Mouse (Mus musculus): ENCODE measurements around the gene Zbed4. TPM values are rescaled to one million over a fixed set of nuclear protein-coding genes. Genes with fewer than 3 reads are reported as not detected.

The Zbed4 gene
- total and polyA plus RNA-seq, 3 experiments, result 53.2 to 57.9 TPM; not detected in 1

DNA sequence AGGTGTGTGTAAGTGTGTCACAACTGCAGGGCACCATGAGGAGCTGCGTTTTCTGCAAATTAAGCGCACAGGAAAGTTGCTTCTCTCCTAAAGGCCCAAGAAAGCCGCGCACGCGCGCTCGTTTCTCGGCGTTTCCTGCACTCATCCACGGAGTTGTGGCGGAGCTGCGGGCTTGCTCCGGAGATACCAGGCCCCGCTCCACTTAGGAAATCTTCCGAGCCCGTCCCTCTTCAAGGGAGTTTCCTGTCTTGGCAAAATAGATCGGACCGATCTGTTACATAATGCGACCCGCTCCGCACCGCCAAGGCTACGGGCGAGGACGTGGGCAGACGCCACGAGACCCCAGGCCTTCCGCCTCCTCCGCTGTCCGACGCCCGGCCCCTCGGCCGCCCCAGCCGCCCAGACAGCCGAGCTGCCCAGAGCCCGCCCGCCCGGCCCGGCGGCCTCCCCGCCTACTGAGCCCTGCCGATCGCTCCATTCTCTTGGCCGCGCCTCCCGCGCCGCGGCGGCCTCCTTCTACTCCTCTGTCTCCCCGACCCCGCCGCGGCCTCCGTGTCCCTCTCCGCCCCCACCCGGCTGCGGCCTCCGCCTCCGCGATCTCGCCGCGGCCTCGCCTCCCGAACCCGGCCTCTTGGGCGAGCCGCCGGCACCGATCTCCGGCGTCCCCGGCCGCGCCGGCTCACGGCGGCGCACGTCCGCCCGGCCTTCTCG is 18.3 kb upstream of the Zbed4 start (continued):
- TF ChIP-seq NRF1 (IDR thresholded peaks at IDR 0.05; ENCODE audit: insufficient read depth, low read depth, low read length, poor library complexity, severe bottlenecking) (peak; percentile 70), POLR2AphosphoS5 (IDR thresholded peaks at IDR 0.05; ENCODE audit: borderline replicate concordance, low read depth, low read length) (no peak)

DNA sequence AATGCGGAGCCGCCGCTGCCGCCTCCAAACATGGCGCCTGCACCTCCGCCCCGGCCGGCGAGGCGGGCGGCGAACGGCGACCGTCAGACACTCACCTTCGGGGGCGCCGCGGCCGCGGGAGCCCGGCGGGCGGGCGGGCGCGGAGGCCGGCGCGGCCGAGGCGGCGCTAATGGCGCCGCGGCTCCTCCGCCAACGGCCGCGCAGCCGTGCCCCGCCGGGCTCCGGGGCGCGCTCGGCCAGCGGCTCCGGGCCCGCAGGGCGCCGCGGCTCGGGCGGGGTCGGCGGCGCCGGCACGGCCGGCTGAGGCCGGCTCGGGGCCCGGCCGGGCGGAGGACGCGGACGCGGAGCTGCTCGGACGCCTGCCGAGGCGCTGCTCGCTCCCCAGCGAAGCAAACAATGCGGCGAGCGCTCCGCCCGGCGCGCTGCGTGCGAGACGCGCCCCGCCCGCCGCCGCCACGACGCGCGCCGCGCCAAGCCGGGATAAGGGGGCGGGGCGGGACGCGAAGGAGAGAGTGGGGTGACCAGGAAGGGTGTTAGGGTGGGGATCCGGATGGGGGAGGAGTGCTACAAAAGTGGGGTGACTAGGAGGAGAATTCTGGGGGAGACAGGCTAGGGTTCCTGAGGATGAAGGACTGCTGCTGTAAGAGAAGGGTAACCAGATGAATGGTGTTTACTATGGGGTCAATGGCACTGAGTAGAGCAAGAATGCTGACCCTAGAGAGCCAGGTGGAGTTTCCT is 17.5 kb upstream of the Zbed4 start, which contains the start of gene Brd1:
TSS of gene Brd1 (minus strand) at position 400 of the 738 bp plus-strand sequence.
- H3K27ac ChIP-seq (ENCODE audit: control insufficient read depth, low read depth, low read length), result peak within 1 kb of the TSS; percentile 53
- DNase-seq (ENCODE audit: low read depth, low spot score), result peak; percentile 88
- peaks cover 2 to 27% of the 10 kb centered on the region in 2 experiments for H3K36me3 ChIP-seq (ENCODE audit: control insufficient read depth in 1 of 2, insufficient read depth in 2 of 2, low read length in 2 of 2)
- no peaks in the 10 kb centered on the region for H3K27me3 ChIP-seq (ENCODE audit: control insufficient read depth in 1 of 2, insufficient read depth in 2 of 2, low read length in 2 of 2)
- H3K9ac ChIP-seq (ENCODE audit: control insufficient read depth, low read depth, low read length, poor library complexity, severe bottlenecking), result peak within 1 kb of the TSS; percentile 95
- peak within 1 kb of the TSS; percentile 94 to 99 for H3K4me3 ChIP-seq (ENCODE audit: control insufficient read depth in 1 of 2, insufficient read depth in 1 of 2, low read depth in 2 of 2, low read length in 2 of 2)
- H3K4me1 ChIP-seq (ENCODE audit: control insufficient read depth in 1 of 2, insufficient read depth in 2 of 2, low read length in 2 of 2), result peaks cover 8 to 28% of the 10 kb centered on the region in 2 experiments
- peaks cover 48% of the 10 kb centered on the region for H3K79me2 ChIP-seq (ENCODE audit: control insufficient read depth, insufficient read depth, low read length, poor library complexity)
- no peaks in the 10 kb centered on the region for H3K9me3 ChIP-seq (replicated peaks; ENCODE audit: insufficient read depth, low read length)
- no peak for TF ChIP-seq JUND (IDR thresholded peaks at IDR 0.05; ENCODE audit: low read depth, low read length)
- TF ChIP-seq CHD1 (IDR thresholded peaks at IDR 0.05; ENCODE audit: low read depth, low read length), result no peak
- TF ChIP-seq UBTF (IDR thresholded peaks at IDR 0.05; ENCODE audit: borderline replicate concordance, insufficient read depth, low read depth, low read length), result peak; percentile 19; the same call in 1 of the 2 replicates
- no peak for TF ChIP-seq ZNF384 (IDR thresholded peaks at IDR 0.05; ENCODE audit: low read depth, low read length)
- TF ChIP-seq MAX (IDR thresholded peaks at IDR 0.05; ENCODE audit: low read length), result 0 out of 2 replicates have a peak, but pooled peaks have one; percentile 12
- TF ChIP-seq ZC3H11A (IDR thresholded peaks at IDR 0.05; ENCODE audit: low read depth, low read length), result no peak
- no peak for TF ChIP-seq POLR2AphosphoS5 (IDR thresholded peaks at IDR 0.05; ENCODE audit: borderline replicate concordance, low read depth, low read length)
- peak; percentile 90 for TF ChIP-seq MAZ (IDR thresholded peaks at IDR 0.05; ENCODE audit: low read depth, low read length)
- no peak for TF ChIP-seq MEF2A (IDR thresholded peaks at IDR 0.05; ENCODE audit: extremely low read depth, insufficient replicate concordance, low read depth, low read length, poor library complexity, severe bottlenecking)
- no peak for TF ChIP-seq MAFK (IDR thresholded peaks at IDR 0.05; ENCODE audit: borderline replicate concordance, low read depth, low read length)
- TF ChIP-seq POLR2A (IDR thresholded peaks at IDR 0.05; ENCODE audit: control insufficient read depth in 1 of 2, insufficient read depth in 1 of 2, low read depth in 1 of 2, low read length in 2 of 2, poor library complexity in 1 of 2), result peak in 1 of 2 experiments; percentile 73; a peak in 2 of 4 replicates
- TF ChIP-seq USF2 (IDR thresholded peaks at IDR 0.05; ENCODE audit: borderline replicate concordance in 1 of 2, insufficient read depth in 1 of 2, low read depth in 1 of 2, low read length in 2 of 2), result no peak
- peak; percentile 75 for TF ChIP-seq HCFC1 (IDR thresholded peaks at IDR 0.05; ENCODE audit: low read depth, low read length)
- TF ChIP-seq RAD21 (IDR thresholded peaks at IDR 0.05; ENCODE audit: low read depth, low read length), result no peak
- TF ChIP-seq ZMIZ1 (IDR thresholded peaks at IDR 0.05; ENCODE audit: low read depth, low read length), result peak; percentile 84
- 0 out of 2 replicates have a peak, but pooled peaks have one; percentile 46 for TF ChIP-seq ETS1 (IDR thresholded peaks at IDR 0.05; ENCODE audit: low read depth, low read length)
- TF ChIP-seq CTCF (IDR thresholded peaks at IDR 0.05 in 2 of 3, conservative IDR thresholded peaks at IDR 0.05 in 1 of 3; ENCODE audit: control insufficient read depth in 1 of 3, insufficient read depth in 1 of 3, low read depth in 2 of 3, low read length in 3 of 3, poor library complexity in 1 of 3, severe bottlenecking in 1 of 3), result no peak
- TF ChIP-seq MXI1 (IDR thresholded peaks at IDR 0.05; ENCODE audit: low read depth, low read length), result peak; percentile 59; the same call in 1 of the 2 replicates
- no peak for TF ChIP-seq MYC (IDR thresholded peaks at IDR 0.05; ENCODE audit: low read depth, low read length)
- peak; percentile 74; the same call in 1 of the 2 replicates for TF ChIP-seq POLR2AphosphoS2 (IDR thresholded peaks at IDR 0.05; ENCODE audit: low read length)
- TF ChIP-seq ELF1 (IDR thresholded peaks at IDR 0.05; ENCODE audit: low read depth, low read length), result peak; percentile 50; the same call in 1 of the 2 replicates
- TF ChIP-seq NRF1 (IDR thresholded peaks at IDR 0.05; ENCODE audit: insufficient read depth, low read depth, low read length, poor library complexity, severe bottlenecking), result no peak
- peak; percentile 69 for TF ChIP-seq SIN3A (IDR thresholded peaks at IDR 0.05; ENCODE audit: low read length)
- TF ChIP-seq RCOR1 (IDR thresholded peaks at IDR 0.05; ENCODE audit: low read depth, low read length), result no peak
- TF ChIP-seq CHD2 (IDR thresholded peaks at IDR 0.05; ENCODE audit: low read length), result peak; percentile 7; the same call in 1 of the 2 replicates
- no peak for TF ChIP-seq SMC3 (IDR thresholded peaks at IDR 0.05; ENCODE audit: low read depth, low read length)
- no peak for TF ChIP-seq USF1 (IDR thresholded peaks at IDR 0.05; ENCODE audit: low read depth, low read length)
- no peak for TF ChIP-seq ZKSCAN1 (IDR thresholded peaks at IDR 0.05; ENCODE audit: low read depth, low read length)
- no peak for TF ChIP-seq BHLHE40 (IDR thresholded peaks at IDR 0.05; ENCODE audit: borderline replicate concordance, low read depth, low read length)
- TF ChIP-seq MYB (IDR thresholded peaks at IDR 0.05; ENCODE audit: low read depth, low read length), result no peak
- no peak for TF ChIP-seq KAT2A (conservative IDR thresholded peaks at IDR 0.05; ENCODE audit: low read depth, low read length)
